8 mouse cellular contexts compared by ENCODE assay signal in genomic region chr16:13437770-13438372, GRCm38 (mm10).
A peak's percentile ranks its signal among the peaks of the same experiment; 100 is the strongest.
DNase-seq lines count a peak whose midpoint lies in the region; ATAC-seq lines count a peak whose summit lies in the region.

No protein-coding gene starts in this region.

- peak overlapping the region; percentile 56 for H3K4me3 ChIP-seq in limb, embryonic 15.5 days
- H3K4me3 ChIP-seq in midbrain, embryonic 14.5 days (replicated peaks; ENCODE audit: low read depth, low read length): peak overlapping the region; percentile 63

- under 1% methylated on average over 24 of the region's 24 CpGs for WGBS in limb, embryonic 15.5 days
- WGBS in midbrain, embryonic 14.5 days: under 1% methylated on average over 24 of the region's 24 CpGs

- peak; percentile 56; the same call in 1 of the 2 replicates for ATAC-seq in limb, embryonic 15.5 days (ENCODE audit: insufficient number of reproducible peaks, low FRiP score, low TSS enrichment, low read depth)
- ATAC-seq in midbrain, embryonic 14.5 days (ENCODE audit: low FRiP score, low TSS enrichment): peak; percentile 53

- H3K9me3 ChIP-seq in limb, embryonic 15.5 days: no peaks in the 10 kb centered on the region
- H3K9me3 ChIP-seq in midbrain, embryonic 14.5 days (ENCODE audit: control insufficient read depth, low read length): no peaks in the 10 kb centered on the region

- DNase-seq in left cerebral cortex, adult 18-20 months (ENCODE audit: low spot score in 2 of 2): peak; percentile 41 to 65
- DNase-seq in left cerebral cortex, adult 11 months (ENCODE audit: low spot score): no peak
- DNase-seq in cerebellum, postnatal 14 days: peak; percentile 72 to 83
- DNase-seq in frontal cortex, postnatal 36 days (ENCODE audit: low spot score in 2 of 2): peak; percentile 67 to 73
- DNase-seq in induced T-regulatory cell, adult 2 months (ENCODE audit: low read depth): peak; percentile 62
- DNase-seq in midbrain, embryonic 14.5 days: peak; percentile 81
- DNase-seq in spleen, postnatal 4 days (ENCODE audit: low spot score in 2 of 2): peak; percentile 43 to 74

- peak overlapping the region; percentile 52 for H3K9ac ChIP-seq in limb, embryonic 15.5 days
- peak overlapping the region; percentile 54 for H3K9ac ChIP-seq in midbrain, embryonic 14.5 days (replicated peaks; ENCODE audit: low read length)

- H3K4me1 ChIP-seq in limb, embryonic 15.5 days: peaks cover 15% of the 10 kb centered on the region; the same call in 1 of the 2 replicates
- H3K4me1 ChIP-seq in midbrain, embryonic 14.5 days (ENCODE audit: control insufficient read depth, insufficient read depth, low read length): peaks cover 5% of the 10 kb centered on the region; the same call in 1 of the 2 replicates

- H3K4me2 ChIP-seq in limb, embryonic 15.5 days: peak overlapping the region; percentile 66
- peak overlapping the region; percentile 78 for H3K4me2 ChIP-seq in midbrain, embryonic 14.5 days (ENCODE audit: low read length)

- no peaks in the 10 kb centered on the region for H3K27me3 ChIP-seq in limb, embryonic 15.5 days
- no peaks in the 10 kb centered on the region for H3K27me3 ChIP-seq in midbrain, embryonic 14.5 days (ENCODE audit: control insufficient read depth, insufficient read depth, low read length)

- H3K27ac ChIP-seq in limb, embryonic 15.5 days: peak overlapping the region; percentile 89
- H3K27ac ChIP-seq in midbrain, embryonic 14.5 days (replicated peaks; ENCODE audit: low read depth, low read length): peak overlapping the region; percentile 61; the same call in 1 of the 2 replicates

- H3K36me3 ChIP-seq in limb, embryonic 15.5 days: no peaks in the 10 kb centered on the region
- H3K36me3 ChIP-seq in midbrain, embryonic 14.5 days (ENCODE audit: control insufficient read depth, insufficient read depth, low read length): no peaks in the 10 kb centered on the region
